Mouse (Mus musculus): ENCODE data around the gene Nfib. TPM values are rescaled to one million over a fixed set of nuclear protein-coding genes. Genes with fewer than 3 reads are reported as not detected.
A peak's percentile ranks its signal among the peaks of the same experiment; 100 is the strongest.

Nfib gene
- polyA plus RNA-seq, 1 experiment from 2014 or later: 13.3 TPM

DNA sequence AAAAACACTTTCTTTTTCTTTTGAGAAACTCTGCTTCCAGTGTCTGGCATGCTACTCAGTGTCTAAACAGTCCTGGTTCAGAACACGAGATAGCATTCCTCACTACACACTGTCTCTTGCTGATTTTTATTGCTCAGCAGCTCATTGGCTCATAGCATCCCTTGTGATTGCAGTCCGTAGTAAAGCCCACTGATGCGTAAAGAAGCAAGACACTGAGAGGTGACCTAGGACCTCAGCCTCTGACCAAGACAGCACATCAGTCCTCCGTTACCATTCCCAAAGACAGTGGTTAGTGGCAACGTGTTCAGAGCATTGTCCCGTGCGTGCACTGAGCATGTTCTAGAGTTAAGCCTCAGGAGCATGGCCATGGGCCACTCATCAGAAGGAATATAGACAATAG is 44.3 kb downstream of the Nfib start:
- Histone ChIP-seq H3K4me2 (ENCODE audit: low read length) (no peak overlapping the region), H3K9me3 (replicated peaks; ENCODE audit: low read length) (no peaks in the 10 kb centered on the region), H3K27ac (no peak overlapping the region), H3K36me3 (ENCODE audit: insufficient read depth, low read length) (no peaks in the 10 kb centered on the region), H3K27me3 (ENCODE audit: insufficient read depth, low read length) (no peaks in the 10 kb centered on the region), H3K9ac (ENCODE audit: low read depth, low read length) (no peak overlapping the region), H3K4me3 (replicated peaks; ENCODE audit: low read depth, low read length) (no peak overlapping the region), H3K4me1 (replicated peaks; ENCODE audit: insufficient read depth, low read length) (no peaks in the 10 kb centered on the region)
- peak; percentile 14 for DNase-seq (ENCODE audit: low spot score)
- no peak for ATAC-seq (replicated peaks; ENCODE audit: low FRiP score, low read depth)
- 55% methylated on average over 7 of the region's 7 CpGs for WGBS
- TF ChIP-seq CTCF (IDR thresholded peaks at IDR 0.05; ENCODE audit: low read depth): no peak

DNA sequence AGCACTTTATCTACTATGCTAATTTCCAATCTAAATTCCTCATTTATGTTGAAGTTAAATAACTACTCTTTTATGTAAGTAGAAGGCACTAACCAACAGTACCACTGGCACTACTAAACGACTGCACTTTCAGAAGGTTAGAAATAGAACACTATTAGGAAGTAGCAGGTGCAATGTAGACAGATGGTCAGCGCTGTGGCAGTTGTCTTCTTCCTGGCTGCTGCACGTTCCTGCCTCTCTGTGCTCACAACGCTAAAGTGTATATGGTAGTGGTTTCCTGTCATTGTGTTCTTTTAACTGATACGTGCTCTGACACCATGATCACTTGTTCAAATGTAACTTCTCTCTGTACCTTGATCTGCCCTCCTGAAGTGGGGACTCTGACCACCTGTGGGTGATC is 59.9 kb downstream of the Nfib start:
- Histone ChIP-seq H3K36me3 (ENCODE audit: insufficient read depth, low read length) (no peaks in the 10 kb centered on the region), H3K4me2 (ENCODE audit: low read length) (no peak overlapping the region), H3K27ac (no peak overlapping the region), H3K9ac (ENCODE audit: low read depth, low read length) (no peak overlapping the region), H3K4me3 (replicated peaks; ENCODE audit: low read depth, low read length) (no peak overlapping the region), H3K4me1 (replicated peaks; ENCODE audit: insufficient read depth, low read length) (no peaks in the 10 kb centered on the region), H3K9me3 (replicated peaks; ENCODE audit: low read length) (no peaks in the 10 kb centered on the region), H3K27me3 (ENCODE audit: insufficient read depth, low read length) (no peaks in the 10 kb centered on the region)
- DNase-seq (ENCODE audit: low spot score) (no peak), ATAC-seq (replicated peaks; ENCODE audit: low FRiP score, low read depth) (no peak)
- no peak for TF ChIP-seq CTCF (IDR thresholded peaks at IDR 0.05; ENCODE audit: low read depth)
- 71% methylated on average over 5 of the region's 5 CpGs for WGBS

DNA sequence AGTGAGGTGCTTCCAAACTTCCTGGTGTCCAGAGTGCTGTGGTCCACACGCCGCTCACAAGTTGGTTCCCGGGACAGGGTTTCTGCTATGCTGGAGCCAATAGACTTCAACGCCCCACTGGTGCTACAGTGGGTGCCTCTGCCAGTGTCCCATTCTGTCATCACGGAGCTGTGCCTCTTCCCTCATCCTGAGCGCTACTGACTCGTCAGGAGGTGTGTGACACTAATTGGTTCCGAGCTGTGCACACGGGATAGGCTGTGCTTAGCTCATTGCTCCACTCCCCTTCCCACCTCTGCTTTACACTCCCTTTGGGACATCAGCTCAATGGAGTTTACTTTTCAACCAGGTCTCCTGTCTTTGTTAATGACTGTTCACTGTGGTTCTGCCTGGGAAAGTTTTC is 60.8 kb downstream of the Nfib start:
- 0 out of 2 replicates have a peak, but pooled peaks have one; percentile 40 for ATAC-seq (replicated peaks; ENCODE audit: low FRiP score, low read depth)
- H3K27me3 ChIP-seq (ENCODE audit: insufficient read depth, low read length): no peaks in the 10 kb centered on the region
- WGBS: 56% methylated on average over 9 of the region's 9 CpGs

DNA sequence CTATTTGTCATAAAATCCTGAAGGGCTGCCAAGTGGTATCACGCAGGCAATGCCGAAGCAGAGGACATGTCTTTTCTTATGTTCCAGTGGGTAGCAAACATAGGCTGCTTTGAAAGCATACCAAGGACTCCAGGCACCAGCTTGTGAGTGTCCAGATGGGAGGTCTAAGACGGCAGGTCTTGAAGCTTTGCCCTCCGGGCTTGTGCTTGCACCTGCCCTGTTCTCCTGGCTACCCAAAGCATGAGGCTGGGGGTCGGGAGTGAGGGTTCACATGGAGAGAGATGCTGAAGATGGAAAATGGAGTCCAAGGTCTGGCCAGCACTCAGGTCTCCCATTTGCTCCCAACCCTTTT is 61.8 kb downstream of the Nfib start:
- Histone ChIP-seq H3K9ac (ENCODE audit: low read depth, low read length) (no peak overlapping the region), H3K4me1 (replicated peaks; ENCODE audit: insufficient read depth, low read length) (no peaks in the 10 kb centered on the region), H3K4me2 (ENCODE audit: low read length) (no peak overlapping the region), H3K4me3 (replicated peaks; ENCODE audit: low read depth, low read length) (no peak overlapping the region), H3K9me3 (replicated peaks; ENCODE audit: low read length) (no peaks in the 10 kb centered on the region), H3K27me3 (ENCODE audit: insufficient read depth, low read length) (no peaks in the 10 kb centered on the region), H3K36me3 (ENCODE audit: insufficient read depth, low read length) (no peaks in the 10 kb centered on the region), H3K27ac (no peak overlapping the region)
- no peak for DNase-seq (ENCODE audit: low spot score)
- WGBS: 84% methylated on average over 5 of the region's 5 CpGs
- ATAC-seq (replicated peaks; ENCODE audit: low FRiP score, low read depth): no peak
- TF ChIP-seq CTCF (IDR thresholded peaks at IDR 0.05; ENCODE audit: low read depth): no peak

More for the DNA sequence above, 60.8 kb downstream of the Nfib start:
- no peak for TF ChIP-seq CTCF (IDR thresholded peaks at IDR 0.05; ENCODE audit: low read depth)
- Histone ChIP-seq H3K4me3 (replicated peaks; ENCODE audit: low read depth, low read length) (no peak overlapping the region), H3K4me2 (ENCODE audit: low read length) (no peak overlapping the region), H3K9ac (ENCODE audit: low read depth, low read length) (no peak overlapping the region), H3K4me1 (replicated peaks; ENCODE audit: insufficient read depth, low read length) (no peaks in the 10 kb centered on the region), H3K36me3 (ENCODE audit: insufficient read depth, low read length) (no peaks in the 10 kb centered on the region), H3K27ac (no peak overlapping the region), H3K9me3 (replicated peaks; ENCODE audit: low read length) (no peaks in the 10 kb centered on the region)
- no peak for DNase-seq (ENCODE audit: low spot score)

DNA sequence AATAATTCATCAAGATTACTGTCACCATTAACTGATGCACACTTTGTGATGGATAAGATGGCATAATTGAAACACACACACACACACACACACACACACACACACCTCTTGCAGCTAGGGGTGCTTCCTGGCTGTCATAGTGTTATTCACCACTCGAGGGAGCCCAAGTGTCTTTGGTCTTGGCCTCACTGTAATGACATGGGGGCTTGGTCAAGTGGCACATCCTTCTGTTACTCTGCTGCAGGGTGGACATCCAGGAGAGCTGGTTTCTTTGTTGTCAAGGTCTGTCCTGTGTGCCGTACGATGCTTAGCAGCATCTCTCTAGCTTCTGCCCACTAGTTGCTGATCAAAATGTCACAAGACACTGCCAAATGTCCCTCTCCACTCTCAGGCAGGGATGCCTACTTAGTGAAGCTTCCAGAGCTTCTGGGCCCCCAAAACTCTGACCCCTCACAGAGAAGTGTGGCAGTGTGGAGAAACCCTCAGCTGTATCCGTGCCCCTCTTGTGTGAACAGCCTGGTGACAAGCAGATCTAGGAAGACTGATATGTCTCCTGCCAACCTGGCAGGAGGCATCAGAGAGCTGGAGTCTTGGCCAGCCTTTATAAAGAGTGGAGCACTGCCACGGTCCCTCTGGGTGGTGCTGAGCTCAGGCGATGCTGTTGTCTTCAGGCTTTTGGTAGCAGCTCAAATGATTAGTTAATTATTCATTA is 62.4 kb downstream of the Nfib start:
- TF ChIP-seq CTCF (IDR thresholded peaks at IDR 0.05; ENCODE audit: low read depth): peak; percentile 75
- Histone ChIP-seq H3K4me1 (replicated peaks; ENCODE audit: insufficient read depth, low read length) (no peaks in the 10 kb centered on the region), H3K4me3 (replicated peaks; ENCODE audit: low read depth, low read length) (no peak overlapping the region), H3K27ac (no peak overlapping the region), H3K4me2 (ENCODE audit: low read length) (no peak overlapping the region), H3K27me3 (ENCODE audit: insufficient read depth, low read length) (no peaks in the 10 kb centered on the region), H3K9ac (ENCODE audit: low read depth, low read length) (no peak overlapping the region), H3K9me3 (replicated peaks; ENCODE audit: low read length) (no peaks in the 10 kb centered on the region), H3K36me3 (ENCODE audit: insufficient read depth, low read length) (no peaks in the 10 kb centered on the region)
- ATAC-seq (replicated peaks; ENCODE audit: low FRiP score, low read depth) (peak; percentile 43; the same call in 1 of the 2 replicates), DNase-seq (ENCODE audit: low spot score) (peak; percentile 66)
- WGBS: 52% methylated on average over 6 of the region's 6 CpGs

DNA sequence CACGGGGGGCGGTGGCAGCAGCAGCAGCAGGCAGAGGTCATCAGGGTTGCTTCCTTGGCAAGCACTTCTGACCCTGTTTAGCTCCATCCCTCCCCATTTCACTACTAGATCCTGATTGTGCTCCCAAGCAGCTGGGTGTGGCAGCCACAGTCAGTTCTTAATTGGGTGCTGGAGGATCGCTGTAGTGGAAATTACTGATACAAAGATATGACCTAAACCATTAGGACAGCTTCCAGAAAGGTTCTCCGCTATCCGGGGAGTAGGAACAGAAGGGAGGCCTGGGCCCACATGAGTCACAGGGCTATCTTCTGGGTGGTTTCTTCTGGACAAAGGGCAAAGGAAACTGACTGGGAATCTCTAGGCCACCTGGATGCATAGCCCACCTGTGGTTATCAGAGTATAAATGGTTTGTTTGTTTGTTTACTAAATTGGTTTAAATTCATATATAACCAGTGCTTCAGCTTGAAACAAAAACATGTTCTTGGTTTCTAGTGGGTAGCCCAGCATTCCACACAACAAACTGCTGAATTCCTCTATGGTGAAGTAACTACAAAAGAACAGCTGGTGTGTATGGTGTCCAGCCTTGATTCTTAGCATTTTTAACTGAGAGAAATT is 64.4 kb downstream of the Nfib start:
- ATAC-seq (replicated peaks; ENCODE audit: low FRiP score, low read depth): no peak
- Histone ChIP-seq H3K4me1 (replicated peaks; ENCODE audit: insufficient read depth, low read length) (no peaks in the 10 kb centered on the region), H3K36me3 (ENCODE audit: insufficient read depth, low read length) (no peaks in the 10 kb centered on the region), H3K27ac (no peak overlapping the region), H3K9ac (ENCODE audit: low read depth, low read length) (no peak overlapping the region), H3K4me3 (replicated peaks; ENCODE audit: low read depth, low read length) (no peak overlapping the region), H3K9me3 (replicated peaks; ENCODE audit: low read length) (no peaks in the 10 kb centered on the region), H3K4me2 (ENCODE audit: low read length) (no peak overlapping the region), H3K27me3 (ENCODE audit: insufficient read depth, low read length) (no peaks in the 10 kb centered on the region)
- TF ChIP-seq CTCF (IDR thresholded peaks at IDR 0.05; ENCODE audit: low read depth): no peak
- 71% methylated on average over 5 of the region's 5 CpGs for WGBS
- DNase-seq (ENCODE audit: low spot score): peak; percentile 23

Data from kidney, postnatal 0 days (tissue).